Mouse (Mus musculus): Measurements from ENCODE around the gene Ifna16. TPM values are rescaled to one million over a fixed set of nuclear protein-coding genes. Genes with fewer than 3 reads are reported as not detected.
A peak's percentile ranks its signal among the peaks of the same experiment; 100 is the strongest.

Ifna16 gene
- polyA plus RNA-seq (2015; fragmentation: Nextera tagmentation; extraction: Ambion mirVana): not detected in 2 replicates

- Histone ChIP-seq H3K9me3 (replicated peaks) (no peaks in the 10 kb centered on the region), H3K9ac (no peak within 1 kb of the TSS), H3K36me3 (replicated peaks) (no peaks in the 10 kb centered on the region), H3K27ac (replicated peaks) (no peak within 1 kb of the TSS), H3K4me1 (replicated peaks) (no peaks in the 10 kb centered on the region), H3K27me3 (no peaks in the 10 kb centered on the region), H3K4me3 (replicated peaks) (no peak within 1 kb of the TSS), H3K4me2 (no peak within 1 kb of the TSS)
- no peak for ATAC-seq (ENCODE audit: insufficient read depth)
- WGBS (ENCODE audit: insufficient replicate concordance): 40% methylated on average over 1 of the region's 1 CpGs
Measured at GRCm38 (mm10) chr4:88676824-88677223, at the start of gene Ifna16. Gene Ifna16 (minus strand): TSS chr4:88676924.

- WGBS (ENCODE audit: insufficient replicate concordance): 56% methylated on average over 8 of the region's 8 CpGs
- ATAC-seq (ENCODE audit: insufficient read depth): no peak
- no peak overlapping the region for H3K27ac ChIP-seq (replicated peaks)
- no peak overlapping the region for H3K4me2 ChIP-seq
- H3K36me3 ChIP-seq (replicated peaks): peaks cover 13% of the 10 kb centered on the region
- no peak overlapping the region for H3K9ac ChIP-seq
- 0 out of 2 replicates have a peak, but pooled peaks cover 2% of the 10 kb centered on the region for H3K27me3 ChIP-seq
- H3K4me3 ChIP-seq (replicated peaks): no peak overlapping the region
- peaks cover 29% of the 10 kb centered on the region for H3K4me1 ChIP-seq (replicated peaks)
- no peaks in the 10 kb centered on the region for H3K9me3 ChIP-seq (replicated peaks)
Measured at GRCm38 (mm10) chr4:88723497-88724090, 46.9 kb upstream of the Ifna16 start.

GRCm38 (mm10) chr4:88721791-88722721 is 45.3 kb upstream of the Ifna16 start, which contains the start of the genes Gm26566 and Klhl9:
Gene Gm26566 (plus strand): TSS chr4:88721805.
Gene Klhl9 (minus strand): TSS chr4:88722465.
- Histone ChIP-seq H3K4me3 (replicated peaks) (peak within 1 kb of the TSS; percentile 92), H3K27me3 (no peaks in the 10 kb centered on the region), H3K4me1 (replicated peaks) (peaks cover 33% of the 10 kb centered on the region), H3K9me3 (replicated peaks) (no peaks in the 10 kb centered on the region), H3K36me3 (replicated peaks) (peaks cover 17% of the 10 kb centered on the region), H3K9ac (peak within 1 kb of the TSS; percentile 92), H3K27ac (replicated peaks) (peak within 1 kb of the TSS; percentile 93), H3K4me2 (peak within 1 kb of the TSS; percentile 82)
- under 1% methylated on average over 82 of the region's 82 CpGs for WGBS (ENCODE audit: insufficient replicate concordance)
- peak; percentile 96 for ATAC-seq (ENCODE audit: insufficient read depth)

GRCm38 (mm10) chr4:88718715-88719114 is 42.0 kb upstream of the Ifna16 start:
- WGBS (ENCODE audit: insufficient replicate concordance): 51% methylated on average over 1 of the region's 1 CpGs
- H3K4me3 ChIP-seq (replicated peaks): peak overlapping the region; percentile 7
- ATAC-seq (ENCODE audit: insufficient read depth): no peak
- H3K9ac ChIP-seq: no peak overlapping the region
- peaks cover 32% of the 10 kb centered on the region for H3K36me3 ChIP-seq (replicated peaks)
- peak overlapping the region; percentile 52 for H3K4me2 ChIP-seq
- no peaks in the 10 kb centered on the region for H3K9me3 ChIP-seq (replicated peaks)
- H3K4me1 ChIP-seq (replicated peaks): peaks cover 29% of the 10 kb centered on the region
- H3K27ac ChIP-seq (replicated peaks): no peak overlapping the region
- no peaks in the 10 kb centered on the region for H3K27me3 ChIP-seq

DNA sequence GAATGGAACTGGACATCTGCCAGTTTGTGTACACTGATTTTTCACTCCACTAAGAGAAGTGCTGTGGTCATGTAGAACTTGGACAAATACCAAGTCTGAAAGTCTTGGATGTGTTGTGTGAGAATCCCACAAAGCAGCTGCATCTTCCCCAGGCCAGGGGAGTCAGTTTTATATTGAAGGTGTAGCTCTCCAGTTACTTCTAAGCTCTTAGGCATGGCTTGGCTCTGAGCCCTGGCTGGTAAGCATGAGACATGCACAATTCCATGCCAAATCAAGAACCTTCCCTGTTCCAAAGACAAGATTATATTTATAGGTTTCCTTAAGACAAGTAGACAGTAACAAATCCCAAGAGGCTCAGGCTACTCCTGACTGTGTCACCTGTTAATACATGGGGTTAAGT is 38.3 kb upstream of the Ifna16 start:
- Histone ChIP-seq H3K4me3 (replicated peaks) (no peak overlapping the region), H3K27me3 (no peaks in the 10 kb centered on the region), H3K4me2 (no peak overlapping the region), H3K4me1 (replicated peaks) (peaks cover 12% of the 10 kb centered on the region), H3K9ac (no peak overlapping the region), H3K27ac (replicated peaks) (no peak overlapping the region), H3K9me3 (replicated peaks) (no peaks in the 10 kb centered on the region), H3K36me3 (replicated peaks) (peaks cover 24% of the 10 kb centered on the region)
- no peak for ATAC-seq (ENCODE audit: insufficient read depth)

GRCm38 (mm10) chr4:88714281-88714680 is 37.6 kb upstream of the Ifna16 start:
- H3K9me3 ChIP-seq (replicated peaks): no peaks in the 10 kb centered on the region
- peaks cover 10% of the 10 kb centered on the region for H3K4me1 ChIP-seq (replicated peaks)
- H3K9ac ChIP-seq: no peak overlapping the region
- peaks cover 23% of the 10 kb centered on the region; the same call in 1 of the 2 replicates for H3K36me3 ChIP-seq (replicated peaks)
- H3K4me2 ChIP-seq: no peak overlapping the region
- WGBS (ENCODE audit: insufficient replicate concordance): 39% methylated on average over 1 of the region's 1 CpGs
- no peak for ATAC-seq (ENCODE audit: insufficient read depth)
- no peaks in the 10 kb centered on the region for H3K27me3 ChIP-seq
- no peak overlapping the region for H3K4me3 ChIP-seq (replicated peaks)
- no peak overlapping the region for H3K27ac ChIP-seq (replicated peaks)

DNA sequence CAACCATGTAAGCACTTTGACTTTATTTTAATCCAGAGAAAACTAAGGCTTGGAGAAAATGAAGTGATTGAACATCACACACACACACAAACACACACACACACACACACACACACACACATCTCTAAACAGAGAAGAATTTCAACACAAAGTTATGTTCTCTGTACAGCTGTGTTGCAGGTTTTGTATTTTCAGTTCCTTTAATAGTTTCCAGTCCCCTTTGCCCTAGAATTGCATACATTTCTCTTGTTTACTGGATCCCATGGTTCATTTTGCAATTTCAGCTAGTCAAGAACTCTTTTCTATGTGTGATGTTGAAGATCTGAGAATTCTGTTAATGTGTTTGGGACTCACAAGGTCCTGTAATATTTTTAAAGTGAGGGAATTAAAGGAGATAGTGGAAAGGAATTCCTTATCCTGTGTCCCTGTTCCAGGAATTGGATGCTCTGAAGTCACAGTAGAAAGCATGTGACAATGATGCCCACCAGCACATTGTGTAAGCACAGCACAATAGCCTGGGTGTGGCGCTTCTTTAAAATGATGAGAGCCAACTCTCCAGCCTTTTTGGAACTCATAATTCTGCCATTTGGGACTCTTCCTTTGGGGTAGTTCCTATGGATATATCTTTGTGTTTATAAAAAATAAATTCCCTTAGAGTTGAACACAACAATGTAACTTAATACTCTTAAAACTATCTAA is 30.6 kb upstream of the Ifna16 start:
- no peak overlapping the region for H3K4me2 ChIP-seq
- H3K9me3 ChIP-seq (replicated peaks): no peaks in the 10 kb centered on the region
- no peak for ATAC-seq (ENCODE audit: insufficient read depth)
- H3K9ac ChIP-seq: no peak overlapping the region
- H3K27me3 ChIP-seq: no peaks in the 10 kb centered on the region
- H3K36me3 ChIP-seq (replicated peaks): no peaks in the 10 kb centered on the region
- 86% methylated on average over 1 of the region's 1 CpGs for WGBS (ENCODE audit: insufficient replicate concordance)
- no peak overlapping the region for H3K4me3 ChIP-seq (replicated peaks)
- H3K4me1 ChIP-seq (replicated peaks): no peaks in the 10 kb centered on the region
- H3K27ac ChIP-seq (replicated peaks): no peak overlapping the region

- no peak for ATAC-seq (ENCODE audit: insufficient read depth)
- no peaks in the 10 kb centered on the region for H3K27me3 ChIP-seq
- no peak overlapping the region for H3K9ac ChIP-seq
- no peak overlapping the region for H3K27ac ChIP-seq (replicated peaks)
- H3K36me3 ChIP-seq (replicated peaks): no peaks in the 10 kb centered on the region
- no peaks in the 10 kb centered on the region for H3K4me1 ChIP-seq (replicated peaks)
- no peak overlapping the region for H3K4me2 ChIP-seq
- no peaks in the 10 kb centered on the region for H3K9me3 ChIP-seq (replicated peaks)
- 5% methylated on average over 3 of the region's 3 CpGs for WGBS (ENCODE audit: insufficient replicate concordance)
- no peak overlapping the region for H3K4me3 ChIP-seq (replicated peaks)
Measured at GRCm38 (mm10) chr4:88705924-88706323, 29.2 kb upstream of the Ifna16 start.

DNA sequence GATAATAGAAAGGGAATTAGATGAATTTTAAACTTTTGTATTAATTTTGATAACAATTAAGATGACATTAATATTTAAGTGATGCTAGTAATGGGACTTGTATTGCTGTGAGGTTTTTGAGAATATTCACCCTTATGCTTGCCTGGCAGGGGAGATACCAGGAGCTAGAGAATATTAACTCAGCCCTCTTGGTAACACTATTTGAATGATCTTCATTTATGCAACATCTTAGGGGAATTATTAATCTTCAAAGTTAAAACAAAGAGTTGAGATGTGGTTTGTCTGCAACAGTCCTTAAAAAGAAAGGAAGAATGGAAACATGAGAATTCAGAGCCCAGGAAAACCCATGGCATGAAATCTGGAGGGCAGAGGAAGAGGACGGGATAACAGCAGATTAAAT is 22.6 kb upstream of the Ifna16 start:
- ATAC-seq (ENCODE audit: insufficient read depth): no peak
- Histone ChIP-seq H3K36me3 (replicated peaks) (no peaks in the 10 kb centered on the region), H3K4me2 (no peak overlapping the region), H3K27me3 (no peaks in the 10 kb centered on the region; the same call in 1 of the 2 replicates), H3K4me1 (replicated peaks) (no peaks in the 10 kb centered on the region), H3K4me3 (replicated peaks) (no peak overlapping the region), H3K27ac (replicated peaks) (no peak overlapping the region), H3K9me3 (replicated peaks) (no peaks in the 10 kb centered on the region), H3K9ac (no peak overlapping the region)
- 65% methylated on average over 1 of the region's 1 CpGs for WGBS (ENCODE audit: insufficient replicate concordance)

DNA sequence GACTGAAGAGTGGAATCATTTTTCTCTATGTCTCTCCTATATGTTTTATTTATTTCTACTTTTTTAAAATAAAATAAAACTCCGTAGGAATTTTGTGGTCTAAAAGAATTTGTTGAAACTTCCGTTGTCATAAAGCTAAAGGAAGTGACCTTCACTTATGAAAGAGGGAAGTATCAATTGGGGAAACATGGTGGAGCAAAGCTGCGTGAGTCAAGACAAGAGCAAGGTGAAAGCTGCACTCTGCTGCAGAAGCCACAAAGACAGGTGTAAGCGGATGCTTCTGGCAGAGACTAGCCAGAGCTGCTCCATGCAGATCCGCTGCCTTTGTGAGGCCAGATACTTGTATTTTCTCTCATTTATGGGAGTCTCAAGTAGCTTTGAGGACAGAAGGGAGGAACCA is 22.1 kb upstream of the Ifna16 start:
- H3K27ac ChIP-seq (replicated peaks): no peak overlapping the region
- H3K4me1 ChIP-seq (replicated peaks): no peaks in the 10 kb centered on the region
- ATAC-seq (ENCODE audit: insufficient read depth): no peak
- no peak overlapping the region for H3K4me3 ChIP-seq (replicated peaks)
- 34% methylated on average over 5 of the region's 5 CpGs for WGBS (ENCODE audit: insufficient replicate concordance)
- H3K9ac ChIP-seq: no peak overlapping the region
- no peaks in the 10 kb centered on the region for H3K36me3 ChIP-seq (replicated peaks)
- H3K4me2 ChIP-seq: no peak overlapping the region
- H3K27me3 ChIP-seq: no peaks in the 10 kb centered on the region; the same call in 1 of the 2 replicates
- H3K9me3 ChIP-seq (replicated peaks): no peaks in the 10 kb centered on the region

DNA sequence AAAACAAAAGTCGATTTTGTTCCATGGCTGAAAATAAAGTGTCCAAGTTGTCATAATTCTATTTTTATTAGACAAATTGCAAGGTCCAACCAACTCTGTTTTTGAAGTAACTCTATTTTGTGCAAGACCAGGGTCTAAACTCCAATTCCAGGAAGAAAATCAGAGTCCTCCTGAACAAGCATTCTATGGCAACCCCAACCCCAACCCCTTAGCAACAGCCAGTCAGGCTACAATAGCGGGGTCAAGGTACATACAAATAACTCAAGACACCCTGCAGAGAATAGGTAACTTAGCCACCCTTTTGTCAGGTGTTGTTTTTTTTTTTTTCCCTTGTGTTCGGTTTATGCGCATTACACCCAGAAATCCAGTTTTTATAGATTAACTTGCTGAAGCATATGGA is 21.0 kb upstream of the Ifna16 start:
- 64% methylated on average over 4 of the region's 4 CpGs for WGBS (ENCODE audit: insufficient replicate concordance)
- ATAC-seq (ENCODE audit: insufficient read depth): no peak
- no peak overlapping the region for H3K4me2 ChIP-seq
- H3K4me3 ChIP-seq (replicated peaks): no peak overlapping the region
- H3K27ac ChIP-seq (replicated peaks): no peak overlapping the region
- H3K9me3 ChIP-seq (replicated peaks): no peaks in the 10 kb centered on the region
- no peaks in the 10 kb centered on the region for H3K36me3 ChIP-seq (replicated peaks)
- H3K27me3 ChIP-seq: no peaks in the 10 kb centered on the region; the same call in 1 of the 2 replicates
- H3K4me1 ChIP-seq (replicated peaks): no peaks in the 10 kb centered on the region
- H3K9ac ChIP-seq: no peak overlapping the region

Measured in liver, embryonic 15.5 days (tissue).